Mouse (Mus musculus): ENCODE measurements at regions not wholly inside any gene's neighbourhood (a gene's known extent, or its start where the extent isn't known, plus 50 kb on each side); places are given as distances from the start of the nearest gene placed in this dataset.
"Not testable (repeated sequence)": the region's sequence is repeated elsewhere in the genome, so short reads cannot be mapped to it uniquely, and the experiment has no call there.

- DNase-seq (ENCODE audit: low spot score) = no peak
Measured at GRCm38 (mm10) chr6:109814990-109815389, 830.4 kb upstream of the Grm7 start.

- no peak for DNase-seq (ENCODE audit: low spot score)
Measured at GRCm38 (mm10) chr6:109848313-109848712, 797.1 kb upstream of the Grm7 start.

GRCm38 (mm10) chr6:109855806-109856205 lies 789.6 kb upstream of the Grm7 start:
- DNase-seq (ENCODE audit: low spot score) = no peak

DNA sequence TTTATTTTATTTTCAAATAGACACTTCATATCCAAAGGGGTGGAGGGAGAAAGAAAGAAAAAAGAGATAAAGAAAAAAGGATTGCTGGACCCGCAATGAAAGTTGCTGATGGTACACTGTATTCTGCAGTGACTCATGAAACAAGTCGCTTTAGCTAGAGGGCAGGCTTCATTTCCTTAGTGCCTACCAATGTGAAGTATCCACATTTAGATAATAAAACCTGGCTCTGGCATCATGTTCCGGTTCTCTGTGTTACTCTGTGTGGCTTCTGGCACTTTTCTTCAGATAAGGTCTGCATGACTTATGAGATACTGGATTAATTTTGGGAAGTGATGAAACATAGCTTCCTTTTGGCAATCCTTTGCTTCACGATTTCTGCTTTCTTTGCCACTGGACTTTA lies 782.0 kb upstream of the Grm7 start:
- DNase-seq (ENCODE audit: low spot score) = no peak

GRCm38 (mm10) chr6:109874187-109874586 lies 771.2 kb upstream of the Grm7 start:
- DNase-seq (ENCODE audit: low spot score) = no peak

- peak; percentile 1 for DNase-seq (ENCODE audit: low spot score)
Measured at GRCm38 (mm10) chr6:109874625-109875040, 770.7 kb upstream of the Grm7 start.

DNA sequence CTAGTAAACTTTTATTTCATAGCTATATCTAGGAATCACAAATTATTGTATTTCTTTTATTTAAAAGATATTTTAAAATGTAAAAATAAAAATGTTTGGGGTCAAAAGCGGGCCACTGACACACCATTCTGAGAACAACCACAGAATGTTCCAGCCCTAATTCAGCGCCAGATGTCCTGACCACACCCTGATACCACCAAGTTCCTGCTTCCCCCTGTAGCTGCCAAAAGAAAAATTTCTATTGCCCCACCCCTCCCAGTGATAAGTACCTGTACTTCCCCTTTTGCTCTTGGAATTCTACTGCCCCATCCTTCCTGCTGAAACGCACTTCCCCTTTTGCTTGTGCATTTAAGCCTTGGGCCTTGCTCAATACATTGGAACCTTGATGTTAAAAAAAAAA lies 769.8 kb upstream of the Grm7 start:
- DNase-seq (ENCODE audit: low spot score) = not testable (repeated sequence)

GRCm38 (mm10) chr6:109879145-109879544 lies 766.2 kb upstream of the Grm7 start:
- DNase-seq (ENCODE audit: low spot score) = no peak

GRCm38 (mm10) chr6:109923780-109924179 lies 721.6 kb upstream of the Grm7 start:
- no peak for DNase-seq (ENCODE audit: low spot score)

GRCm38 (mm10) chr6:109948491-109948890 lies 696.9 kb upstream of the Grm7 start:
- DNase-seq (ENCODE audit: low spot score) = no peak

DNA sequence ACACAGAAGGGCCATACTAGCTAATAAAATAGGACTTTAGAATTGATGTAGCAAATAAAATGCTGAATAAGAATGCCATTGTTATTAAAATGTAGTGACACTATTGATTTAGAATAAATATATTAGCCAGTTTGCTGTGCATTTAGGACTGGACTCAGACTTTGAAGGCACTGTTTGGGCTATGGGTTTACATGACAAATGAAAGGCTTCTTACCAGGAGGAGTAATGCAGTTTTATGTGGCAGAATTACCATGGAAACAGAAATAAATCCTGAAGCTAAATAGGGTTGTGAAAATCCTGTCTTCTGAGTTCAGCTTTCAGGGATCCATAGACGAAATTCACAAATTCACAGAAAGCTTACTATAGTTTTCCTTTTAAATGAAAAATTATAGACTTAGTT lies 696.5 kb upstream of the Grm7 start:
- no peak for DNase-seq (ENCODE audit: low spot score)

GRCm38 (mm10) chr6:109957901-109958300 lies 687.5 kb upstream of the Grm7 start:
- not testable (repeated sequence) for DNase-seq (ENCODE audit: low spot score)

Measured in gastrocnemius, adult 18-20 months (tissue).